Mouse (Mus musculus) lung, postnatal 4 days (tissue): ENCODE data around the gene Ctdsp1.
A peak's percentile ranks its signal among the peaks of the same experiment; 100 is the strongest.

Experiments used
- DNase-seq, 2 experiments: peaks; one replicate each; pipeline ENCODE4 v3.0.0; 2021

Ctdsp1 gene

GRCm38 (mm10) chr1:74379058-74379504 lies 12.2 kb upstream of the Ctdsp1 start:
- no peak for DNase-seq

- no peak for DNase-seq
Observed at GRCm38 (mm10) chr1:74380484-74380883, 10.8 kb upstream of the Ctdsp1 start.

GRCm38 (mm10) chr1:74381588-74382021 lies 9.7 kb upstream of the Ctdsp1 start:
- DNase-seq = no peak

GRCm38 (mm10) chr1:74383385-74383784 lies 7.9 kb upstream of the Ctdsp1 start:
- no peak for DNase-seq

- DNase-seq = no peak
Observed at GRCm38 (mm10) chr1:74384525-74384924, 6.8 kb upstream of the Ctdsp1 start.

GRCm38 (mm10) chr1:74385064-74385463 lies 6.2 kb upstream of the Ctdsp1 start:
- DNase-seq = no peak

- no peak for DNase-seq
Observed at GRCm38 (mm10) chr1:74385531-74385930, 5.8 kb upstream of the Ctdsp1 start.

GRCm38 (mm10) chr1:74386363-74386713 lies 5.0 kb upstream of the Ctdsp1 start:
- no peak for DNase-seq

- peak; percentile 95 to 97 for DNase-seq
Observed at GRCm38 (mm10) chr1:74386714-74387385, 4.5 kb upstream of the Ctdsp1 start.

- no peak for DNase-seq
Observed at GRCm38 (mm10) chr1:74387386-74387988, 3.8 kb upstream of the Ctdsp1 start.

- DNase-seq = no peak
Observed at GRCm38 (mm10) chr1:74388398-74388920, 2.9 kb upstream of the Ctdsp1 start.

GRCm38 (mm10) chr1:74389831-74390286 lies 1.4 kb upstream of the Ctdsp1 start:
- peak; percentile 60 to 71 for DNase-seq

- peak; percentile 78 to 80 for DNase-seq
Observed at GRCm38 (mm10) chr1:74390287-74390906, 912 bp upstream of the Ctdsp1 start.

- peak; percentile 88 to 90 for DNase-seq
Observed at GRCm38 (mm10) chr1:74391844-74392441, 634 bp downstream of the Ctdsp1 start.

GRCm38 (mm10) chr1:74392446-74392994 lies 1.2 kb downstream of the Ctdsp1 start:
- DNase-seq = peak; percentile 47 to 62

GRCm38 (mm10) chr1:74393010-74393409 lies 1.7 kb downstream of the Ctdsp1 start:
- peak in 1 of 2 experiments; percentile 29 for DNase-seq

GRCm38 (mm10) chr1:74393697-74394096 lies 2.4 kb downstream of the Ctdsp1 start:
- no peak for DNase-seq

- no peak for DNase-seq
Observed at GRCm38 (mm10) chr1:74394311-74394710, 3.0 kb downstream of the Ctdsp1 start.

- no peak for DNase-seq
Observed at GRCm38 (mm10) chr1:74394858-74395257, 3.5 kb downstream of the Ctdsp1 start.

GRCm38 (mm10) chr1:74395290-74395689 lies 4.0 kb downstream of the Ctdsp1 start:
- DNase-seq = no peak

GRCm38 (mm10) chr1:74396456-74397222 lies 5.3 kb downstream of the Ctdsp1 start:
- peak in 1 of 2 experiments; percentile 16 for DNase-seq

- DNase-seq = peak; percentile 100
Observed at GRCm38 (mm10) chr1:74397268-74397918, 6.1 kb downstream of the Ctdsp1 start.
